Mouse (Mus musculus) neural tube, embryonic 11.5 days (tissue): ENCODE measurements around the gene Ptprg. TPM values are rescaled to one million over a fixed set of nuclear protein-coding genes. Genes with fewer than 3 reads are reported as not detected.

ENCODE experiments used
- ATAC-seq: fragments of 200-750 bp; cut with Nextera tagmentation; 2 replicates; pipeline ENCODE4 v1.8.0; 2017; ENCODE audit warnings: moderate number of reproducible peaks, mild to moderate bottlenecking, moderate TSS enrichment, moderate library complexity; ENCODE audit not compliant: insufficient read depth, low FRiP score, low TSS enrichment
- DNase-seq: peaks from one replicate; pipeline ENCODE4 v3.0.0-alpha.2; 2015; ENCODE audit warnings: low spot score
- H3K27ac ChIP-seq: fragments of 300-500 bp; sonication (generic); 2 replicates; pipeline ENCODE4 v1.5.1; 2014; ENCODE audit warnings: low read depth, mild to moderate bottlenecking, low read length
- H3K27me3 ChIP-seq: fragments of 300-500 bp; sonication (generic); 2 replicates; pipeline ENCODE4 v1.6.1; 2014; ENCODE audit warnings: mild to moderate bottlenecking, low read length, mixed read lengths; ENCODE audit not compliant: control insufficient read depth, insufficient read depth
- H3K36me3 ChIP-seq: fragments of 300-500 bp; sonication (generic); 2 replicates; pipeline ENCODE4 v1.6.1; 2014; ENCODE audit warnings: mild to moderate bottlenecking, low read length, moderate library complexity, mixed read lengths; ENCODE audit not compliant: control insufficient read depth, insufficient read depth
- H3K4me1 ChIP-seq: fragments of 300-500 bp; sonication (generic); 2 replicates; pipeline ENCODE4 v1.6.1; 2014; ENCODE audit warnings: low read length, mixed read lengths; ENCODE audit not compliant: control insufficient read depth, insufficient read depth
- H3K4me2 ChIP-seq: fragments of 300-500 bp; sonication (generic); 2 replicates; pipeline ENCODE4 v1.6.1; 2014; ENCODE audit warnings: low read depth, mild to moderate bottlenecking, moderate library complexity
- H3K4me3 ChIP-seq: fragments of 300-500 bp; sonication (generic); 2 replicates; pipeline ENCODE4 v1.5.1; 2014; ENCODE audit warnings: low read depth, low read length
- H3K9ac ChIP-seq: fragments of 300-500 bp; sonication (generic); 2 replicates; pipeline ENCODE4 v1.6.1; 2014; ENCODE audit warnings: mild to moderate bottlenecking, low read length
- H3K9me3 ChIP-seq: fragments of 300-500 bp; sonication (generic); 2 replicates; pipeline ENCODE4 v1.6.1; 2016; ENCODE audit warnings: low read length; ENCODE audit not compliant: control insufficient read depth
- WGBS: fragments of 180-500 bp; shearing (Covaris S2); extraction: QIAGEN DNeasy Blood & Tissue Kit; methylation state at CpG from one replicate; pipeline ENCODE4 v1.1.7; 2014; 5-methylcytosine and 5-hydroxymethylcytosine counted together
- polyA plus RNA-seq: library from polyadenylated mRNA; unstranded; fragments of >200 nt; fragmentation: Nextera tagmentation; extraction: Ambion mirVana; gene quantifications from 2 replicates; pipeline ENCODE4 v1.2.1, GENCODE M21; 2014

Gene Ptprg
- polyA plus RNA-seq, 1 experiment from 2014 or later, result 40.8 TPM

DNA sequence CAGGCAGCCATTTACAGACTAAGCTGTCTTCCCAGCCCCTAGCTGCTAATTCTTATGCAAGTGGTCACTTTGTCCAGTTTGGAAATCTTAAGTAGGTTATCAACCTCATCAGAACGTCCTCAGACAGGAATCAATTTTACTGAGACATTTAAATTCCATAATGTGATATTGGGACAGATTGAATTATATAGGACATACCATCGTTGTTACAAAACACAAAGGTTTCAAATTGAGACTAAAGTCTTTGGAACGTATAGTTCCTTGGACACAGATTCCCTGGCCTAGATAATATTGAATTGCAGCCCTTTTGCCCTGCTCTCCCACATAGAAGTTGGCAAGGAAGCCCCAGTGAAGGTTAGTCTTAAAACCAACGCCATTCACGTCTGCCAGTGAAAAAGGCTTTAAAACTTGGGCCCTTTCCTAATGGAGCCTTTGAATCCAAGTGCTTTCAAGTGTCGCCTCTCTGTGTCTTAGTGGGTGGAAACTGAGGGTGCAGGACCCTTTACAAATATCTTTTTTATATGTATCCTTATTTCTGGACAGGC lies 222.7 kb downstream of the Ptprg start:
- H3K9me3 ChIP-seq, result no peaks in the 10 kb centered on the region
- H3K4me1 ChIP-seq, result peaks cover 10% of the 10 kb centered on the region; the same call in 1 of the 2 replicates
- H3K9ac ChIP-seq, result no peak overlapping the region
- H3K4me2 ChIP-seq, result no peak overlapping the region
- no peaks in the 10 kb centered on the region for H3K36me3 ChIP-seq
- no peak for ATAC-seq
- H3K4me3 ChIP-seq, result no peak overlapping the region
- no peak overlapping the region for H3K27ac ChIP-seq
- H3K27me3 ChIP-seq, result no peaks in the 10 kb centered on the region
- peak; percentile 1 for DNase-seq
- WGBS, result 78% methylated on average over 6 of the region's 6 CpGs

DNA sequence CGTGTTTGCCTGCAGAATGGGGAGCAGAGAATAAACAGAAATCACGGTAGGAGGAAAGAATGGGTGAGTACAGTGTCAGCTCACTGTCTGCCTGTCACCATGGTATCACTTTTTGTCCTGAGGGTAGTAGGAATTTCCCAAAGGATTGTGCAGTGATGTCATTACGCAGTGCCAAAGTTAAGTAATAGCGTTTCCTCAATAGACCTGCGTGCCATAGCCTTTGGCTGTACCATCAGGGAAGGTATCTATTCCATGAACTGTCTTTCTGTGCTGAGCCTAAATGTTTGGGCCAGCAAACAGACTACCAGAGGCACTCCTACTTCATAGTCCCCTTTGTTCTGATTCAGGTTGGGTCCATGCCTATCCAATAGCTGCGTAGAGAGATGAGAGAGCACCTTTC lies 223.2 kb downstream of the Ptprg start:
- no peak overlapping the region for H3K9ac ChIP-seq
- H3K27ac ChIP-seq, result no peak overlapping the region
- H3K36me3 ChIP-seq, result no peaks in the 10 kb centered on the region
- H3K9me3 ChIP-seq, result no peaks in the 10 kb centered on the region
- no peak for ATAC-seq
- H3K4me3 ChIP-seq, result no peak overlapping the region
- 86% methylated on average over 6 of the region's 6 CpGs for whole genome bisulfite sequencing
- peak; percentile 3 for DNase-seq
- H3K27me3 ChIP-seq, result no peaks in the 10 kb centered on the region
- H3K4me1 ChIP-seq, result peaks cover 10% of the 10 kb centered on the region; the same call in 1 of the 2 replicates
- H3K4me2 ChIP-seq, result no peak overlapping the region

DNA sequence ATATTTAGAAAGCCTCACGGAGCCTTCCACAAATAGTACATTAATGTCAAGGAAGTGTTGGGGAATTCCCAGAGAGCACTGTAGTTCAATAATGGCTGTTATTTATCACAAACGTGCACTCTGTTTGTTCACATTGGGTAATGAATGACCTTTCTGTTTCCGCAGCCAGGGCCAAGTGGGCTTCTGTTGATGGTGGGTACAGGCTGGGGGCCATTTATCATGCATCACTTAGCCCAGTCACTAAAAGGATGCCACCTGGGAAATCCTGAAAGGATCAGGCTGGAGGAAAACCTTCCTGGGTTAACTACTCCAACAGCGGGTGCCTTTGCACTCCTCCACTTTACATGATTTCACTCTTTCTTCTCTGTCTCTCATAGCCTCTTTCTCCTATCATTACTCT lies 237.9 kb downstream of the Ptprg start:
- WGBS, result 47% methylated on average over 4 of the region's 4 CpGs
- H3K4me1 ChIP-seq, result no peaks in the 10 kb centered on the region
- no peaks in the 10 kb centered on the region for H3K9me3 ChIP-seq
- no peaks in the 10 kb centered on the region for H3K27me3 ChIP-seq
- no peak for DNase-seq
- H3K4me3 ChIP-seq, result no peak overlapping the region
- no peak for ATAC-seq
- no peak overlapping the region for H3K27ac ChIP-seq
- no peaks in the 10 kb centered on the region for H3K36me3 ChIP-seq
- no peak overlapping the region for H3K4me2 ChIP-seq
- H3K9ac ChIP-seq, result no peak overlapping the region

DNA sequence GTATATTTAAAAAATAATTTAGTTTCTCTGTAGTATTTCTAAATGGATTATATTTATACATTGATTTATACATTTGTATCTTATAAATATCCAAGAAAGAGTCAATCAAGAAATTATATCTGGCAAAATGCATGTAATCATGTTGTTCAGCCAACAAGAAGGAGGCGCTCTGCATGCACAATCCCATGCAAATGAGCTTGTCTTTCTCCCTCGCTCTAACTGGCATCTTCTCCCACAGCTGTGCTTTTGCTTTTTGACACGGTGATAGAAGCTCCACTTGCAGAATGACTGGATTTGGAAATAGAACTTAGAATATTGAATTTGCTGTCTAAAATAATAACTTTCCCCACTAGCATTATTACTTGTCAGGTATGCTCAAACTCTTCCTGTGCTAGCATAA lies 240.5 kb downstream of the Ptprg start:
- no peak overlapping the region for H3K9ac ChIP-seq
- WGBS, result 93% methylated on average over 3 of the region's 3 CpGs

DNA sequence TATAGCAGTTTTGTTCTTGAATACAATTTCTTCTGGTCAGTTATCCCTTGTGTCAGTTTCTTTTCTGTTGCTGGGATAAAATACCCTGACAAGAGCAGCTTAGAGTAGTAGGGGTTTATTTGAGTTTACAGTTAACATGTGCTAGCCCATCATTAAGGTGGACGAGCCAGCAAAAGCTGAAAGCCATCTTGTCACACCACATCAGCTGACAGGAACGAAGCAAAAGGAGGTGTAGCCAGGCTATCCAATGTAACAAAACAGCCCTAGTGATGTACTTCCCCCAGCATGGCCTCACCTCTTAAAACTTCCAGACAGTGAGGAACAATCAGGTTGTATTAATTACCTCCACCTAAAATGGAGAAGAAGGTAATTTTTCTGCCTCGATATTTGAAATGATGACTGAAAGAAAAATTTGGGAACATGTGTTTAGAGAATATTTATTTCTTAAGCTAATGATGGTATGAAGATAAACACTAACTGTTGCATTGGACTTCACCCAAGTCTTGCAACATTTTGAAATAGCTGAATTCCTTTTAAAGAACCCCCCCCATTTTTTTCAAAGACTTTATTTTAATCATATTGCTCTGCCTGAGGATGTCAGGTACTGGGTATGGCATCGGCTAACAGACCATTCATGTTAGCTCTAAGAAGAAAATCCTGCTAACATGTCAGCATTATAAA lies 249.2 kb downstream of the Ptprg start:
- Histone ChIP-seq H3K4me1 (no peaks in the 10 kb centered on the region), H3K9me3 (no peaks in the 10 kb centered on the region), H3K4me3 (no peak overlapping the region), H3K27ac (no peak overlapping the region), H3K9ac (no peak overlapping the region), H3K27me3 (no peaks in the 10 kb centered on the region), H3K36me3 (no peaks in the 10 kb centered on the region), H3K4me2 (no peak overlapping the region)
- 87% methylated on average over 4 of the region's 4 CpGs for WGBS
- DNase-seq (no peak), ATAC-seq (no peak)

More for the DNA sequence above, 240.5 kb downstream of the Ptprg start:
- H3K27ac ChIP-seq, result no peak overlapping the region
- H3K27me3 ChIP-seq, result no peaks in the 10 kb centered on the region
- no peaks in the 10 kb centered on the region for H3K36me3 ChIP-seq
- no peaks in the 10 kb centered on the region for H3K4me1 ChIP-seq
- H3K9me3 ChIP-seq, result no peaks in the 10 kb centered on the region
- H3K4me3 ChIP-seq, result no peak overlapping the region
- no peak overlapping the region for H3K4me2 ChIP-seq
- ATAC-seq (no peak), DNase-seq (no peak)

DNA sequence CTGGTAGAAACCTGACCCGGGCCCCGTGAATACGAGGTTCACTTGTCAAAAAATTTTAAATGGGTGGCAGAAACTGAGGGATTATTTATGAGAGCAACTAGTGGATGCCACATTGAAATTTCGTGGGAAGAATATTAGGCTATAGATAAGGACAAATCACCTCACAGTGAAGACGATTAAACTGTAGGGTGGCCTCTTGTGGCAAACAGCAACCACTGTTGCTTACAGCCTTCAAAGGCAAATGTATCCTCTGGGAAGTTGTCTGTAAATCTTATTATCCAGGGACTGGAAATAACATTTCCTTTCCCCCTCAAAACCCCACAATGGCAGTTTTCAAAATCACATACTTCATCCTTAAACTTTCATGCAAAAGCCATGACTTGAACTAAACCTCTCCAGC lies 253.3 kb downstream of the Ptprg start:
- 71% methylated on average over 5 of the region's 5 CpGs for WGBS
- ATAC-seq, result no peak

DNA sequence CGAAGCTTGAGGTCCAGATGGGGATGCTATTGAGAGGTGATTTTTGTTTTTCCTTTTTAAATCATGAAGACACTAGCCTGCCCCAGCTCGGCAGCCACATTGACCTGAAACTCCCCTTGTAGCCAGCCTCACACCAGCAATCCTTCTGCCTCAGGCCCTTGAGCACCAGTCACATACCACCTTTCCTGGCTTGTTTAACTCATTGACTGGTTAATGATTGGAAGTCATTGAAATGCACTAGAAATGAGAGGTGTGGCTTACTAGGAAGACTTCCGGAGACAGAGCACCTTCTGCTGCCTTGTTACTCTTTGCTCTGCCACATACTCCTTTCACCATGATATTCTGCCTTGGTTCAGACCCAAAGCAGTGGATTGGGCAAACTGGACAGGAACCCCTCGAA lies 254.1 kb downstream of the Ptprg start:
- Histone ChIP-seq H3K4me3 (no peak overlapping the region), H3K9me3 (no peaks in the 10 kb centered on the region), H3K9ac (no peak overlapping the region), H3K4me1 (no peaks in the 10 kb centered on the region), H3K27ac (no peak overlapping the region), H3K4me2 (no peak overlapping the region), H3K27me3 (no peaks in the 10 kb centered on the region), H3K36me3 (no peaks in the 10 kb centered on the region)
- no peak for DNase-seq
- 70% methylated on average over 4 of the region's 4 CpGs for WGBS
- ATAC-seq, result no peak

More for the DNA sequence above, 253.3 kb downstream of the Ptprg start:
- no peaks in the 10 kb centered on the region for H3K36me3 ChIP-seq
- H3K27me3 ChIP-seq, result no peaks in the 10 kb centered on the region
- no peaks in the 10 kb centered on the region for H3K9me3 ChIP-seq
- no peaks in the 10 kb centered on the region for H3K4me1 ChIP-seq
- H3K4me3 ChIP-seq, result no peak overlapping the region
- no peak overlapping the region for H3K27ac ChIP-seq
- H3K9ac ChIP-seq, result no peak overlapping the region
- no peak overlapping the region for H3K4me2 ChIP-seq
- no peak for DNase-seq

DNA sequence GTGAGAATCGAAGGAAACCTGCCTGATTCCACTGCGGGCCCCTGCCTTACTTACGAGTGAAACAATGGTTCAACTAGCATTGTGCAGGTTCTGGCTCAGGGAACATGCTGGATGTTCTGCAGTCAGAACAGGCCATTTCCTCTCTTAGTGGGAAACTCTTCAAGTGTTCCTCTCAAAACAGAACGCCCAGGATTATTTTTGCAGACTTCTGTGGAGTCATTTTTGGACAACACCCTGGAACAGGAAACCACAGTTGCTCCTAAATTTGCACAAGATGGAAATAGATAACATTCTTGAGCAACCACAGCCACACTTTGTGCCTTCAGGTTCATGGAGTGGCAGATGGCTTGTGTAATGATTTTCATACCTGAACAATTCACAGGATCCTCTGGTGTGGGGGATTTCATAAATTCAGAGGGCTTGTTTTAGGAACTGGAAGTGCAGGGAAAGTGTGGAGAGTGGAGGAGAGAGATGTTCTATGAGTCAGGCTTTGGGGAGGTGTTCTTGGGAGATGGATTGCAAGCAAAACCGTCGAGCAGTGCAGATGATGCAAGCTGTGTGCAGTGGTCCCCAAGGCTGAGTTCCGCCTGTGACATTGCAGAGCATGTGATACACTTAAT lies 257.9 kb downstream of the Ptprg start:
- ATAC-seq (no peak), DNase-seq (no peak)
- Histone ChIP-seq H3K4me3 (no peak overlapping the region), H3K27ac (no peak overlapping the region), H3K4me1 (no peaks in the 10 kb centered on the region), H3K36me3 (no peaks in the 10 kb centered on the region), H3K9ac (no peak overlapping the region), H3K9me3 (no peaks in the 10 kb centered on the region), H3K4me2 (no peak overlapping the region), H3K27me3 (no peaks in the 10 kb centered on the region)
- WGBS, result 83% methylated on average over 7 of the region's 7 CpGs

DNA sequence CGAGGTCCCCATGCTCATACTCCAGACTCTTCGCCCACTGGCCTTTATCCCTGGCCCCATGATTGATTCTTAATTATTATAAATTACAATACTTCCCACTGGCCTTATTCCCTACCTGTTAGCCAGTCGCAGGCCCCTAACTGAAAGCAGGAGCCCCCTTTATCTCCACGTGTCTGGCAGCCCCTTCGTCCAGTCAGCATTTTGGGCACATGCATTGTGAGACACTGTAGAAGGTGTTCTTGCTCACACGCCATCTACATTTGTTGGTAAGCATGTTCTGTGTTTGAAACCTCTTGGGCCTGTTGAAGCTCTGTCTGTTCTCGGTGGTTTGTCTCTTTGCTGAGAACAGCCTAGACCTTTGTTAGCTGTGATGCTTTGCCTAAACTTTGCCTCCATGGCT lies 259.0 kb downstream of the Ptprg start:
- no peak for ATAC-seq
- Histone ChIP-seq H3K9me3 (no peaks in the 10 kb centered on the region), H3K4me3 (no peak overlapping the region), H3K4me2 (no peak overlapping the region), H3K27me3 (no peaks in the 10 kb centered on the region), H3K4me1 (no peaks in the 10 kb centered on the region), H3K27ac (peak overlapping the region; percentile 27; the same call in 1 of the 2 replicates), H3K36me3 (no peaks in the 10 kb centered on the region), H3K9ac (no peak overlapping the region)
- 93% methylated on average over 7 of the region's 7 CpGs for WGBS
- no peak for DNase-seq
